8 mouse cellular contexts compared by ENCODE assay signal in genomic region chr15:83592260-83593188, GRCm38 (mm10). TPM values are rescaled to one million over a fixed set of nuclear protein-coding genes. Genes with fewer than 3 reads are reported as not detected.
DNase-seq lines count a peak whose midpoint lies in the region; ATAC-seq and TF ChIP-seq lines count a peak whose summit lies in the region.
"Had no signal": no experiment of that assay in that cellular context is flagged by ENCODE, and none has a peak within 500 bp of the region (broad histone marks: within the 10 kb centered on the region; RNA-seq: fewer than 3 reads in every experiment).

No protein-coding gene starts in this region.

- peaks cover 43% of the 10 kb centered on the region for H3K79me2 ChIP-seq in MEL (ENCODE audit: control insufficient read depth, insufficient read depth, low read length, poor library complexity)

- H3K27ac ChIP-seq in ES-Bruce4 (ENCODE audit: insufficient read depth, low read length) = no peak overlapping the region
- H3K27ac ChIP-seq in MEL (ENCODE audit: control insufficient read depth, low read depth, low read length) = peak overlapping the region; percentile 95
- H3K27ac ChIP-seq in hindbrain, postnatal 0 days = no peak overlapping the region
- H3K27ac ChIP-seq in midbrain, embryonic 13.5 days = no peak overlapping the region
- no peak overlapping the region for H3K27ac ChIP-seq in thymus, adult 2 months (ENCODE audit: control insufficient read depth, insufficient read depth, low read length)

- H3K9me3 ChIP-seq in ES-Bruce4 (replicated peaks; ENCODE audit: control insufficient read depth, insufficient read depth, low read length, poor library complexity, severe bottlenecking) (no peaks in the 10 kb centered on the region), MEL (replicated peaks; ENCODE audit: insufficient read depth, low read length) (no peaks in the 10 kb centered on the region)
- no peaks in the 10 kb centered on the region for H3K9me3 ChIP-seq in hindbrain, postnatal 0 days (ENCODE audit: low read length)
- H3K9me3 ChIP-seq in midbrain, embryonic 13.5 days = no peaks in the 10 kb centered on the region

- TF ChIP-seq POLR2A in ES-Bruce4 (IDR thresholded peaks at IDR 0.05; ENCODE audit: insufficient read depth, low read length) = no peak
- TF ChIP-seq POLR2A in MEL (IDR thresholded peaks at IDR 0.05; ENCODE audit: control insufficient read depth in 1 of 2, insufficient read depth in 1 of 2, low read depth in 1 of 2, low read length in 2 of 2, poor library complexity in 1 of 2) = no peak; a peak in 1 of 4 replicates
- no peak for TF ChIP-seq POLR2A in thymus, adult 2 months (IDR thresholded peaks at IDR 0.05; ENCODE audit: control insufficient read depth, extremely low read depth, insufficient read depth, low read length, poor library complexity)

- H3K9ac ChIP-seq in ES-Bruce4 (ENCODE audit: low read depth, poor library complexity, severe bottlenecking) (0 out of 2 replicates have a peak overlapping the region, but pooled peaks have one; percentile 72), MEL (ENCODE audit: control insufficient read depth, low read depth, low read length, poor library complexity, severe bottlenecking) (peak overlapping the region; percentile 86)
- no peak overlapping the region for H3K9ac ChIP-seq in hindbrain, postnatal 0 days (replicated peaks; ENCODE audit: low read length)
- 0 out of 2 replicates have a peak overlapping the region, but pooled peaks have one; percentile 83 for H3K9ac ChIP-seq in midbrain, embryonic 13.5 days (replicated peaks)

- no peak for TF ChIP-seq CTCF in ES-Bruce4 (IDR thresholded peaks at IDR 0.05; ENCODE audit: low read depth, low read length)
- TF ChIP-seq CTCF in MEL (IDR thresholded peaks at IDR 0.05 in 2 of 3, conservative IDR thresholded peaks at IDR 0.05 in 1 of 3; ENCODE audit: control insufficient read depth in 1 of 3, insufficient read depth in 1 of 3, low read depth in 2 of 3, low read length in 3 of 3, poor library complexity in 1 of 3, severe bottlenecking in 1 of 3) = no peak
- no peak for TF ChIP-seq CTCF in hindbrain, postnatal 0 days (IDR thresholded peaks at IDR 0.05; ENCODE audit: low read depth)
- no peak for TF ChIP-seq CTCF in thymus, adult 2 months (IDR thresholded peaks at IDR 0.05; ENCODE audit: borderline replicate concordance, control insufficient read depth, extremely low read depth, insufficient read depth, low read length, poor library complexity)

- H3K4me3 ChIP-seq in ES-Bruce4 (ENCODE audit: low read depth, low read length) = no peak overlapping the region
- H3K4me3 ChIP-seq in MEL (ENCODE audit: control insufficient read depth in 1 of 2, insufficient read depth in 1 of 2, low read depth in 2 of 2, low read length in 2 of 2) = peak overlapping the region; percentile 59 to 80
- no peak overlapping the region for H3K4me3 ChIP-seq in hindbrain, postnatal 0 days (ENCODE audit: low read length)
- H3K4me3 ChIP-seq in midbrain, embryonic 13.5 days (replicated peaks) = 0 out of 2 replicates have a peak overlapping the region, but pooled peaks have one; percentile 82
- no peak overlapping the region for H3K4me3 ChIP-seq in thymus, adult 2 months (ENCODE audit: control insufficient read depth, insufficient read depth, low read length)

- WGBS in hindbrain, postnatal 0 days = 81% methylated on average over 8 of the region's 8 CpGs
- WGBS in midbrain, embryonic 13.5 days = 80% methylated on average over 8 of the region's 8 CpGs
- 87% methylated on average over 8 of the region's 8 CpGs for WGBS in thymus, adult 2 months

- no peak for ATAC-seq in hindbrain, postnatal 0 days
- ATAC-seq in midbrain, embryonic 13.5 days = no peak

- H3K4me2 ChIP-seq in hindbrain, postnatal 0 days (ENCODE audit: low read depth, low read length) = 0 out of 2 replicates have a peak overlapping the region, but pooled peaks have one; percentile 64
- H3K4me2 ChIP-seq in midbrain, embryonic 13.5 days (replicated peaks) = peak overlapping the region; percentile 81

- no peaks in the 10 kb centered on the region for H3K27me3 ChIP-seq in ES-Bruce4 (ENCODE audit: control insufficient read depth, insufficient read depth, low read length, poor library complexity, severe bottlenecking)
- H3K27me3 ChIP-seq in MEL (ENCODE audit: control insufficient read depth in 1 of 2, insufficient read depth in 2 of 2, low read length in 2 of 2) = no peaks in the 10 kb centered on the region
- H3K27me3 ChIP-seq in hindbrain, postnatal 0 days (ENCODE audit: insufficient read depth, low read length) = no peaks in the 10 kb centered on the region
- no peaks in the 10 kb centered on the region for H3K27me3 ChIP-seq in midbrain, embryonic 13.5 days
- H3K27me3 ChIP-seq in thymus, adult 2 months (ENCODE audit: control insufficient read depth, insufficient read depth, low read length) = no peaks in the 10 kb centered on the region

- TF ChIP-seq EP300 in ES-Bruce4 (IDR thresholded peaks at IDR 0.05; ENCODE audit: insufficient read depth, low read depth, low read length) (no peak), MEL (IDR thresholded peaks at IDR 0.05; ENCODE audit: low read depth in 1 of 2, low read length in 2 of 2) (peak; percentile 64 to 67)

- DNase-seq in MEL (ENCODE audit: low read depth, low spot score) = peak; percentile 68
- DNase-seq in hindbrain, postnatal 0 days (ENCODE audit: low spot score) = no peak
- no peak for DNase-seq in adrenal gland, adult (ENCODE audit: inconsistent age in 2 of 2, low spot score in 1 of 2)
- DNase-seq in right cerebral cortex, postnatal 14 days = no peak
- no peak for DNase-seq in thymus, adult 2 months
- DNase-seq: lung, postnatal 36 days had no signal

- no peaks in the 10 kb centered on the region for H3K4me1 ChIP-seq in ES-Bruce4 (ENCODE audit: control insufficient read depth, insufficient read depth, low read length)
- peaks cover 17 to 23% of the 10 kb centered on the region in 2 experiments for H3K4me1 ChIP-seq in MEL (ENCODE audit: control insufficient read depth in 1 of 2, insufficient read depth in 2 of 2, low read length in 2 of 2)
- H3K4me1 ChIP-seq in hindbrain, postnatal 0 days (ENCODE audit: insufficient read depth, low read length) = peaks cover 14% of the 10 kb centered on the region; the same call in 1 of the 2 replicates
- peaks cover 34% of the 10 kb centered on the region for H3K4me1 ChIP-seq in midbrain, embryonic 13.5 days (replicated peaks)
- peaks cover 22% of the 10 kb centered on the region for H3K4me1 ChIP-seq in thymus, adult 2 months (replicated peaks; ENCODE audit: control insufficient read depth, insufficient read depth, low read length)

- no peak for TF ChIP-seq RAD21 in MEL (IDR thresholded peaks at IDR 0.05; ENCODE audit: low read depth, low read length)

- H3K36me3 ChIP-seq in ES-Bruce4 (ENCODE audit: control insufficient read depth, insufficient read depth, low read length, poor library complexity, severe bottlenecking) = no peaks in the 10 kb centered on the region
- peaks cover 5 to 20% of the 10 kb centered on the region in 2 experiments for H3K36me3 ChIP-seq in MEL (ENCODE audit: control insufficient read depth in 1 of 2, insufficient read depth in 2 of 2, low read length in 2 of 2)
- H3K36me3 ChIP-seq in hindbrain, postnatal 0 days (ENCODE audit: insufficient read depth, low read length) = peaks cover 1% of the 10 kb centered on the region; the same call in 1 of the 2 replicates
- peaks cover 30% of the 10 kb centered on the region for H3K36me3 ChIP-seq in midbrain, embryonic 13.5 days
- H3K36me3 ChIP-seq in thymus, adult 2 months (ENCODE audit: control insufficient read depth, insufficient read depth, low read length) = peaks cover 7% of the 10 kb centered on the region

TF ChIP-seq in MEL, 35 proteins besides CTCF, POLR2A, EP300 and RAD21 (continues in another document):
- TF ChIP-seq KAT2A (conservative IDR thresholded peaks at IDR 0.05; ENCODE audit: low read depth, low read length) = no peak
- TF ChIP-seq MXI1 (IDR thresholded peaks at IDR 0.05; ENCODE audit: low read depth, low read length) = peak; percentile 70; the same call in 1 of the 2 replicates
- TF ChIP-seq NELFE (IDR thresholded peaks at IDR 0.05; ENCODE audit: low read depth, low read length) = no peak
- peak; percentile 66 for TF ChIP-seq GATA1 (IDR thresholded peaks at IDR 0.05; ENCODE audit: low read depth, low read length)
- peak; percentile 45; the same call in 1 of the 2 replicates for TF ChIP-seq HCFC1 (IDR thresholded peaks at IDR 0.05; ENCODE audit: low read depth, low read length)
- TF ChIP-seq USF1 (IDR thresholded peaks at IDR 0.05; ENCODE audit: low read depth, low read length) = no peak

RNA-seq across cellular contexts. Expression of gene Ttll12, which starts 2.4 kb away (rescaled TPM):
- polyA plus RNA-seq in ES-Bruce4 (2011; ENCODE audit: insufficient read depth, insufficient read length, low read depth, missing spikeins) (33.7 and 35.0 TPM in 2 replicates), MEL (2012; ENCODE audit: insufficient read depth in 1 of 2, insufficient read length in 2 of 2, low read depth in 1 of 2, low replicate concordance in 2 of 2, missing spikeins in 1 of 2) (10 to 100 TPM in 1 of 2 experiments, not detected in 1; 76.5 TPM)
- total RNA-seq in MEL (2012; rRNA removed) = 41.9 and 43.9 TPM in 2 replicates
- 56.9 and 60.6 TPM in 2 replicates for total RNA-seq in hindbrain, postnatal 0 days (2014; rRNA removed)
- polyA plus RNA-seq in hindbrain, postnatal 0 days (2015; fragmentation: Nextera tagmentation; extraction: Ambion mirVana) = 31.3 and 32.6 TPM in 2 replicates
- 47.7 and 48.0 TPM in 2 replicates for polyA plus RNA-seq in midbrain, embryonic 13.5 days (2015; fragmentation: Nextera tagmentation; extraction: Ambion mirVana)
- polyA plus RNA-seq in thymus, adult 2 months (2012; rRNA removed) = 105 and 119 TPM in 2 replicates

RNA-seq across cellular contexts. Expression of gene Mcat, which starts 28.9 kb away (rescaled TPM):
- polyA plus RNA-seq in ES-Bruce4 (2011; ENCODE audit: insufficient read depth, insufficient read length, low read depth, missing spikeins) (25.1 and 28.1 TPM in 2 replicates), MEL (2012; ENCODE audit: insufficient read depth in 1 of 2, insufficient read length in 2 of 2, low read depth in 1 of 2, low replicate concordance in 2 of 2, missing spikeins in 1 of 2) (10 to 100 TPM in 1 of 2 experiments, not detected in 1; 28.8 TPM)
- 32.6 and 35.9 TPM in 2 replicates for total RNA-seq in MEL (2012; rRNA removed)
- total RNA-seq in hindbrain, postnatal 0 days (2014; rRNA removed) = 50.1 and 54.2 TPM in 2 replicates
- polyA plus RNA-seq in hindbrain, postnatal 0 days (2015; fragmentation: Nextera tagmentation; extraction: Ambion mirVana) = 35.2 and 36.9 TPM in 2 replicates
- polyA plus RNA-seq in midbrain, embryonic 13.5 days (2015; fragmentation: Nextera tagmentation; extraction: Ambion mirVana) = 31.8 and 35.9 TPM in 2 replicates
- polyA plus RNA-seq in thymus, adult 2 months (2012; rRNA removed) = 31.9 and 39.9 TPM in 2 replicates

RNA-seq across cellular contexts. Expression of gene Tspo, which starts 29.1 kb away (rescaled TPM):
- polyA plus RNA-seq in ES-Bruce4 (2011; ENCODE audit: insufficient read depth, insufficient read length, low read depth, missing spikeins) = 25.9 and 31.9 TPM in 2 replicates
- total RNA-seq in MEL (2012; rRNA removed) = 61.3 and 80.0 TPM in 2 replicates
- polyA plus RNA-seq in MEL (2012; ENCODE audit: insufficient read depth in 1 of 2, insufficient read length in 2 of 2, low read depth in 1 of 2, low replicate concordance in 2 of 2, missing spikeins in 1 of 2) = 10 to 100 TPM in 1 of 2 experiments, not detected in 1; 66.5 TPM
- 5.0 and 9.6 TPM in 2 replicates for total RNA-seq in hindbrain, postnatal 0 days (2014; rRNA removed)
- polyA plus RNA-seq in hindbrain, postnatal 0 days (2015; fragmentation: Nextera tagmentation; extraction: Ambion mirVana) = 17.1 and 17.3 TPM in 2 replicates
- polyA plus RNA-seq in midbrain, embryonic 13.5 days (2015; fragmentation: Nextera tagmentation; extraction: Ambion mirVana) = 9.6 and 9.9 TPM in 2 replicates
- 465 and 584 TPM in 2 replicates for polyA plus RNA-seq in thymus, adult 2 months (2012; rRNA removed)

Comparison
In these comparisons a context has a peak if more than half of its experiments do, and no peak if none do; other contexts are left out.
1. H3K4me3 ChIP-seq: peak in MEL (2 of 2) and midbrain, embryonic 13.5 days (single experiment); none in ES-Bruce4 (single experiment), hindbrain, postnatal 0 days (single experiment) and thymus, adult 2 months (single experiment).